Mouse (Mus musculus) spleen, adult 2 months (tissue): ENCODE measurements at regions not wholly inside any gene's neighbourhood (a gene's known extent, or its start where the extent isn't known, plus 50 kb on each side); places are given as distances from the start of the nearest gene placed in this dataset.

ENCODE experiments used
- CTCF ChIP-seq: fragments of 200-500 bp; IDR thresholded peaks from 2 replicates; pipeline ENCODE4 v1.5.1; 2011; ENCODE audit warnings: mild to moderate bottlenecking, inconsistent platforms; ENCODE audit not compliant: insufficient read depth, insufficient read length, insufficient replicate concordance; ENCODE audit errors: extremely low read depth
- POLR2A ChIP-seq: fragments of 200-500 bp; IDR thresholded peaks from 2 replicates; pipeline ENCODE4 v1.6.1; 2011; ENCODE audit warnings: low read depth, low read length, inconsistent platforms

- TF ChIP-seq POLR2A (no peak), CTCF (no peak)
Observed at GRCm38 (mm10) chr10:9420741-9421140, 254.3 kb downstream of the Samd5 start.
